Mouse (Mus musculus): ENCODE data around the gene Lrmda. TPM values are rescaled to one million over a fixed set of nuclear protein-coding genes. Genes with fewer than 3 reads are reported as not detected.

Lrmda gene
- polyA plus RNA-seq, 1 experiment = 20.1 TPM

- H3K27ac ChIP-seq (ENCODE audit: insufficient read depth, low read depth, low read length) = no peak overlapping the region
- no peak overlapping the region for H3K4me3 ChIP-seq (ENCODE audit: insufficient read depth, low read length)
- TF ChIP-seq CTCF (IDR thresholded peaks at IDR 0.05; ENCODE audit: low read depth, low read length) = no peak
- no peak for TF ChIP-seq POLR2A (IDR thresholded peaks at IDR 0.05; ENCODE audit: borderline replicate concordance, low read depth, low read length)
- no peaks in the 10 kb centered on the region for H3K4me1 ChIP-seq (ENCODE audit: control insufficient read depth, insufficient read depth, low read length)
Observed at GRCm38 (mm10) chr14:22441859-22442447, 422.4 kb downstream of the Lrmda start.

- no peaks in the 10 kb centered on the region for H3K4me1 ChIP-seq (ENCODE audit: control insufficient read depth, insufficient read depth, low read length)
- no peak overlapping the region for H3K4me3 ChIP-seq (ENCODE audit: insufficient read depth, low read length)
- no peak for TF ChIP-seq CTCF (IDR thresholded peaks at IDR 0.05; ENCODE audit: low read depth, low read length)
- no peak for TF ChIP-seq POLR2A (IDR thresholded peaks at IDR 0.05; ENCODE audit: borderline replicate concordance, low read depth, low read length)
- no peak overlapping the region for H3K27ac ChIP-seq (ENCODE audit: insufficient read depth, low read depth, low read length)
Observed at GRCm38 (mm10) chr14:22442719-22443118, 423.2 kb downstream of the Lrmda start.

DNA sequence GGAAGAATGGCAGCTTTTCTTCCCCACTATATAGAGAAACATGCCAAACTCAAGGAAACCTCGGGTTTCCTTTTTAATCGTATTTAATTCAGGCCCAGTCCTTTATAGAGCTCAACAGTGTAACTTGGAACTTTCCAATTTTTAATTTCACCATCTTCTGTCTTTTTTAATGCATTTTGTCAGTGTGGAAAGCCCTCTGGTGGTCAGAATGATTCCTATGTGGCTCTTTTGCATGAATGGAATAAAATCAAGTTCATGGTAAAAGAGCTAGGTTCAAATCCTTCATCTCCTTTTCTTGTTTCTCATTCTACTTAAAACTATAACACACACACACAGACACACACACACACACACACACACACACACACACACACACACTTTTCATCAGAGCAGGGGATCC, 425.0 kb downstream of the Lrmda start:
- Histone ChIP-seq H3K27ac (ENCODE audit: insufficient read depth, low read depth, low read length) (no peak overlapping the region), H3K4me1 (ENCODE audit: control insufficient read depth, insufficient read depth, low read length) (no peaks in the 10 kb centered on the region), H3K4me3 (ENCODE audit: insufficient read depth, low read length) (no peak overlapping the region)
- TF ChIP-seq POLR2A (IDR thresholded peaks at IDR 0.05; ENCODE audit: borderline replicate concordance, low read depth, low read length) = no peak
- TF ChIP-seq CTCF (IDR thresholded peaks at IDR 0.05; ENCODE audit: low read depth, low read length) = no peak

GRCm38 (mm10) chr14:22445161-22445821, 425.8 kb downstream of the Lrmda start:
- Histone ChIP-seq H3K4me3 (ENCODE audit: insufficient read depth, low read length) (no peak overlapping the region), H3K27ac (ENCODE audit: insufficient read depth, low read depth, low read length) (no peak overlapping the region), H3K4me1 (ENCODE audit: control insufficient read depth, insufficient read depth, low read length) (no peaks in the 10 kb centered on the region)
- TF ChIP-seq POLR2A (IDR thresholded peaks at IDR 0.05; ENCODE audit: borderline replicate concordance, low read depth, low read length) = no peak

DNA sequence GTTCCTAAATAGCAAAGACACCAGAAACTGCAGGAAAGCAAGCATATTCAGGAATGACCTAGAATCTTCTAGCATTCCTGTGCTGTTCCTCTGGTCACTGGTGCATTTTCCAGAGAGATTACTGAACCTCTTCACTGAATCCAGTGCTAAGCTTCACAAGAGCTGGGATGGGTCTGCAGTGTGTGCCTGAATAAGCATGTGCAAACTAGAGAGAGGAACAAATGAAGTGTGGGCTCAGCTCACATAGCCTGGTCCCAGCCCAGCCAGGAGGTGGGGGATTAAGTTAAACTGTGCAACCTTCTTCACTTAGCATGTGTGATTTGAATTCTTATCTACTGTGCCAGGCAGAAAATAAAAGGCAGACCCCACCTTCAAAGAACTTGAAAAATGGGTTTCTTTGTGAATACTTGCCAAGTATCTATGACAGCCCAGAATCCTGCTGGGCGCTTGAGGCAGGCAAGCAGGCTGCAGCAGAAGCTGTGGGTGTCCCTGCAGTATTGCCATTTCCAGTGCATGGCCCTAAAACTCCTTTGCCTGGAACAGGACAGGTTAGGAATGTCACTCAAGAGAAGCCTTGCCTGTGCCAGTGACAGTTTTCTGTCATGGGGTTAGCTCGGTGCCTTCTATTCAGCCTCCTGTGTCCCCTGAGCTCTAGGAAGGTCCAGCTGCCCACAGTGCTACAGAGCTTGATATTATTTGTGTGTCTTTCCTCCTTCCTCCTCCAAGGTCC, 426.5 kb downstream of the Lrmda start:
- no peak overlapping the region for H3K4me3 ChIP-seq (ENCODE audit: insufficient read depth, low read length)
- TF ChIP-seq CTCF (IDR thresholded peaks at IDR 0.05; ENCODE audit: low read depth, low read length) (no peak), POLR2A (IDR thresholded peaks at IDR 0.05; ENCODE audit: borderline replicate concordance, low read depth, low read length) (no peak)
- no peaks in the 10 kb centered on the region for H3K4me1 ChIP-seq (ENCODE audit: control insufficient read depth, insufficient read depth, low read length)

GRCm38 (mm10) chr14:22451603-22452002, 432.1 kb downstream of the Lrmda start:
- Histone ChIP-seq H3K4me3 (ENCODE audit: insufficient read depth, low read length) (no peak overlapping the region), H3K27ac (ENCODE audit: insufficient read depth, low read depth, low read length) (no peak overlapping the region), H3K4me1 (ENCODE audit: control insufficient read depth, insufficient read depth, low read length) (peaks cover 7% of the 10 kb centered on the region; the same call in 1 of the 2 replicates)
- no peak for TF ChIP-seq CTCF (IDR thresholded peaks at IDR 0.05; ENCODE audit: low read depth, low read length)
- no peak for TF ChIP-seq POLR2A (IDR thresholded peaks at IDR 0.05; ENCODE audit: borderline replicate concordance, low read depth, low read length)

More for the DNA sequence above, 426.5 kb downstream of the Lrmda start:
- H3K27ac ChIP-seq (ENCODE audit: insufficient read depth, low read depth, low read length) = no peak overlapping the region

DNA sequence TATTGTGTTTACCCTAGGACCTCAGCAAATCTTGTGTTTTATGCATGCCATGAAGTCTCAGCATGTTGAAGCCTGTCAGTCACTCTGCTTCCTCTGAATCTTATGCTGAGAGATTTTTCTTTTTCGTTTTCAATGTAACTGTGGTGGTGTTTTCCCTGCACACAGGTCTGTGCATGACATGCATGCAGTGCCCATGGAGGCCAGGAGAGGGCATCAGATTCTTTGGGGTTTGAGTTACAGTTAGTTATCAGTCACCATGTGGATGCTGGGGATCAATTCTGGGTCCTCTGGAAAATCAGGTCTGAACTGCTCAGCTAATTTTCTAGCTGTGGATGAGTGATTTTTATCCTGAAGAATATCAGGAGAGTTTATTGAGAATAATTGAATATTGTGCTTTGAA, 444.8 kb downstream of the Lrmda start:
- no peak overlapping the region for H3K4me3 ChIP-seq (ENCODE audit: insufficient read depth, low read length)
- TF ChIP-seq POLR2A (IDR thresholded peaks at IDR 0.05; ENCODE audit: borderline replicate concordance, low read depth, low read length) = no peak
- no peak for TF ChIP-seq CTCF (IDR thresholded peaks at IDR 0.05; ENCODE audit: low read depth, low read length)
- no peak overlapping the region for H3K27ac ChIP-seq (ENCODE audit: insufficient read depth, low read depth, low read length)
- no peaks in the 10 kb centered on the region for H3K4me1 ChIP-seq (ENCODE audit: control insufficient read depth, insufficient read depth, low read length)

GRCm38 (mm10) chr14:22471041-22471440, 451.5 kb downstream of the Lrmda start:
- H3K4me3 ChIP-seq (ENCODE audit: insufficient read depth, low read length) = no peak overlapping the region
- H3K4me1 ChIP-seq (ENCODE audit: control insufficient read depth, insufficient read depth, low read length) = no peaks in the 10 kb centered on the region
- TF ChIP-seq CTCF (IDR thresholded peaks at IDR 0.05; ENCODE audit: low read depth, low read length) (no peak), POLR2A (IDR thresholded peaks at IDR 0.05; ENCODE audit: borderline replicate concordance, low read depth, low read length) (no peak)

GRCm38 (mm10) chr14:22473451-22473850, 453.9 kb downstream of the Lrmda start:
- Histone ChIP-seq H3K4me1 (ENCODE audit: control insufficient read depth, insufficient read depth, low read length) (no peaks in the 10 kb centered on the region), H3K27ac (ENCODE audit: insufficient read depth, low read depth, low read length) (no peak overlapping the region), H3K4me3 (ENCODE audit: insufficient read depth, low read length) (no peak overlapping the region)
- TF ChIP-seq POLR2A (IDR thresholded peaks at IDR 0.05; ENCODE audit: borderline replicate concordance, low read depth, low read length) = no peak

More at GRCm38 (mm10) chr14:22471041-22471440, 451.5 kb downstream of the Lrmda start:
- H3K27ac ChIP-seq (ENCODE audit: insufficient read depth, low read depth, low read length) = no peak overlapping the region

GRCm38 (mm10) chr14:22473991-22474390, 454.5 kb downstream of the Lrmda start:
- H3K27ac ChIP-seq (ENCODE audit: insufficient read depth, low read depth, low read length) = no peak overlapping the region
- no peak overlapping the region for H3K4me3 ChIP-seq (ENCODE audit: insufficient read depth, low read length)
- H3K4me1 ChIP-seq (ENCODE audit: control insufficient read depth, insufficient read depth, low read length) = no peaks in the 10 kb centered on the region
- TF ChIP-seq POLR2A (IDR thresholded peaks at IDR 0.05; ENCODE audit: borderline replicate concordance, low read depth, low read length) (no peak), CTCF (IDR thresholded peaks at IDR 0.05; ENCODE audit: low read depth, low read length) (no peak)
